Comparison of ENCODE assay signal across 9 mouse cellular contexts in genomic region chr1:192799165-192799991, GRCm38 (mm10). TPM values are rescaled to one million over a fixed set of nuclear protein-coding genes. Genes with fewer than 3 reads are reported as not detected.
A peak's percentile ranks its signal among the peaks of the same experiment; 100 is the strongest.
DNase-seq lines count a peak whose midpoint lies in the region; ATAC-seq and TF ChIP-seq lines count a peak whose summit lies in the region.
"Had no signal": no experiment of that assay in that cellular context is flagged by ENCODE, and none has a peak within 500 bp of the region (broad histone marks: within the 10 kb centered on the region; RNA-seq: fewer than 3 reads in every experiment).

No protein-coding gene starts in this region.

- no peak for DNase-seq in kidney, adult 9 months
- peak; percentile 76 for DNase-seq in embryo, embryonic 11 days
- peak; percentile 21 for DNase-seq in naive thymus-derived CD4-positive, alpha-beta T cell, adult 2 months (ENCODE audit: low read depth)
- no peak for DNase-seq in adrenal gland, postnatal 14 days
- DNase-seq in cerebellum, adult 2 months: no peak
- DNase-seq in kidney, postnatal 36 days: no peak

- peak overlapping the region; percentile 91 for H3K27ac ChIP-seq in kidney, embryonic 16.5 days (ENCODE audit: low read length)
- H3K27ac ChIP-seq in cerebellum, adult 2 months (ENCODE audit: insufficient read depth, low read length): no peak overlapping the region
- H3K27ac ChIP-seq: left cerebral cortex, adult 2 months had no signal

- ATAC-seq in kidney, embryonic 16.5 days (ENCODE audit: low FRiP score, low TSS enrichment): 0 out of 2 replicates have a peak, but pooled peaks have one; percentile 6
- peak; percentile 53 to 65; a peak in 3 of 4 replicates for ATAC-seq in hematopoietic stem cell, adult 5-6 weeks (replicated peaks in 1 of 2; ENCODE audit: insufficient read depth in 1 of 2, low FRiP score in 2 of 2, low TSS enrichment in 1 of 2, low read depth in 1 of 2, poor library complexity in 2 of 2, severe bottlenecking in 2 of 2)

- 0 out of 2 replicates have a peak, but pooled peaks cover 6% of the 10 kb centered on the region for H3K9me3 ChIP-seq in kidney, embryonic 16.5 days (ENCODE audit: low read length)

- TF ChIP-seq POLR2A in cerebellum, adult 2 months (IDR thresholded peaks at IDR 0.05; ENCODE audit: borderline replicate concordance, insufficient read depth, low read length): no peak

- H3K27me3 ChIP-seq in kidney, embryonic 16.5 days (ENCODE audit: insufficient read depth, low read length): no peaks in the 10 kb centered on the region
- H3K27me3 ChIP-seq in cerebellum, adult 2 months (ENCODE audit: control insufficient read depth, insufficient read depth, low read length): no peaks in the 10 kb centered on the region

- 30% methylated on average over 10 of the region's 10 CpGs for WGBS in kidney, embryonic 16.5 days
- 55% methylated on average over 10 of the region's 10 CpGs for WGBS in cerebellum, adult 2 months

- no peak overlapping the region for H3K9ac ChIP-seq in kidney, embryonic 16.5 days (replicated peaks; ENCODE audit: low read length)

- no peaks in the 10 kb centered on the region for H3K36me3 ChIP-seq in kidney, embryonic 16.5 days (ENCODE audit: insufficient read depth, low read length)

- TF ChIP-seq CTCF in cerebellum, adult 2 months (IDR thresholded peaks at IDR 0.05; ENCODE audit: borderline replicate concordance, insufficient read depth, low read depth, low read length): no peak

- no peak overlapping the region for H3K4me3 ChIP-seq in kidney, embryonic 16.5 days (ENCODE audit: low read length)
- H3K4me3 ChIP-seq in cerebellum, adult 2 months (replicated peaks; ENCODE audit: insufficient read depth, low read depth, low read length): no peak overlapping the region
- H3K4me3 ChIP-seq: left cerebral cortex, adult 2 months had no signal

- peaks cover 33% of the 10 kb centered on the region for H3K4me1 ChIP-seq in kidney, embryonic 16.5 days (ENCODE audit: insufficient read depth, low read length)
- no peaks in the 10 kb centered on the region for H3K4me1 ChIP-seq in cerebellum, adult 2 months (ENCODE audit: control insufficient read depth, insufficient read depth, low read length)

- H3K4me2 ChIP-seq in kidney, embryonic 16.5 days (replicated peaks; ENCODE audit: low read depth, low read length): no peak overlapping the region

RNA-seq across cellular contexts. Expression of gene Hhat, which starts 28.4 kb away (rescaled TPM):
- 17.5 and 17.8 TPM in 2 replicates for polyA plus RNA-seq in kidney, embryonic 16.5 days (2015; fragmentation: Nextera tagmentation; extraction: Ambion mirVana)
- 3.4 and 4.4 TPM in 2 replicates for total RNA-seq in hematopoietic stem cell, adult 5-6 weeks (2017)
- total RNA-seq in adrenal gland, postnatal 14 days (2021): 4.6 TPM in 2 replicates
- 1.9 and 2.1 TPM in 2 replicates for polyA plus RNA-seq in cerebellum, adult 2 months (2012; rRNA removed)

RNA-seq across cellular contexts. Expression of gene Sertad4, which starts 56.2 kb away (rescaled TPM):
- polyA plus RNA-seq in kidney, embryonic 16.5 days (2015; fragmentation: Nextera tagmentation; extraction: Ambion mirVana): 10.0 and 20.0 TPM in 2 replicates
- not detected in 2 replicates for total RNA-seq in hematopoietic stem cell, adult 5-6 weeks (2017)
- 5.9 and 6.6 TPM in 2 replicates for total RNA-seq in adrenal gland, postnatal 14 days (2021)
- polyA plus RNA-seq in cerebellum, adult 2 months (2012; rRNA removed): 11.1 and 11.3 TPM in 2 replicates

Comparison
In these comparisons a context has a peak if more than half of its experiments do, and no peak if none do; other contexts are left out.
1. DNase-seq: peak in embryo, embryonic 11 days (single experiment) and naive thymus-derived CD4-positive, alpha-beta T cell, adult 2 months (single experiment); none in kidney, adult 9 months (single experiment), adrenal gland, postnatal 14 days (single experiment), cerebellum, adult 2 months (0 of 2) and kidney, postnatal 36 days (0 of 2).